Mouse (Mus musculus) heart, embryonic 12.5 days (tissue): Measurements from ENCODE around the gene Foxl2. TPM values are rescaled to one million over a fixed set of nuclear protein-coding genes. Genes with fewer than 3 reads are reported as not detected.

ENCODE experiments used
- ATAC-seq: fragments of 200-750 bp; cut with Nextera tagmentation; 2 replicates; pipeline ENCODE4 v1.8.0; 2017; ENCODE audit warnings: moderate TSS enrichment, moderate library complexity; ENCODE audit not compliant: insufficient number of reproducible peaks, low FRiP score
- H3K27ac ChIP-seq: fragments of 300-500 bp; sonication (generic); 2 replicates; pipeline ENCODE4 v1.5.1; 2016; ENCODE audit warnings: mild to moderate bottlenecking, moderate library complexity; ENCODE audit not compliant: poor library complexity, severe bottlenecking
- H3K27me3 ChIP-seq: fragments of 300-500 bp; sonication (generic); replicated peaks from 2 replicates; pipeline ENCODE4 v1.6.1; 2016; ENCODE audit warnings: mild to moderate bottlenecking, moderate library complexity
- H3K36me3 ChIP-seq: fragments of 300-500 bp; sonication (generic); 2 replicates; pipeline ENCODE4 v1.6.1; 2016; ENCODE audit warnings: mild to moderate bottlenecking, moderate library complexity
- H3K4me1 ChIP-seq: fragments of 300-500 bp; sonication (generic); replicated peaks from 2 replicates; pipeline ENCODE4 v1.6.1; 2016; ENCODE audit warnings: mild to moderate bottlenecking
- H3K4me2 ChIP-seq: fragments of 300-500 bp; sonication (generic); 2 replicates; pipeline ENCODE4 v1.6.1; 2016; ENCODE audit warnings: mild to moderate bottlenecking, moderate library complexity
- H3K4me3 ChIP-seq: fragments of 300-500 bp; sonication (generic); 2 replicates; pipeline ENCODE4 v1.5.1; 2016; ENCODE audit warnings: mild to moderate bottlenecking
- H3K9ac ChIP-seq: fragments of 300-500 bp; sonication (generic); 2 replicates; pipeline ENCODE4 v1.6.1; 2016; ENCODE audit warnings: mild to moderate bottlenecking, moderate library complexity
- H3K9me3 ChIP-seq: fragments of 300-500 bp; sonication (generic); replicated peaks from 2 replicates; pipeline ENCODE4 v1.6.1; 2016; ENCODE audit warnings: mild to moderate bottlenecking, moderate library complexity
- whole genome bisulfite sequencing: fragments of 180-500 bp; shearing (Covaris S2); methylation state at CpG from one replicate; pipeline ENCODE4 v1.1.7; 2016; 5-methylcytosine and 5-hydroxymethylcytosine counted together
- polyA plus RNA-seq: library from polyadenylated mRNA; unstranded; fragments of >200 nt; fragmentation: Nextera tagmentation; extraction: Ambion mirVana; gene quantifications from 2 replicates; pipeline ENCODE4 v1.2.1, GENCODE M21; 2016

Foxl2 gene
- not detected in 2 replicates for polyA plus RNA-seq

GRCm38 (mm10) chr9:98955103-98955715 lies at the start of gene Foxl2:
Gene Foxl2 (plus strand): TSS chr9:98955288.
- under 1% methylated on average over 58 of the region's 58 CpGs for WGBS
- Histone ChIP-seq H3K36me3 (no peaks in the 10 kb centered on the region), H3K27ac (no peak within 1 kb of the TSS), H3K4me2 (peak within 1 kb of the TSS; percentile 94), H3K27me3 (peaks cover 88% of the 10 kb centered on the region), H3K9ac (peak within 1 kb of the TSS; percentile 34), H3K9me3 (no peaks in the 10 kb centered on the region), H3K4me3 (peak within 1 kb of the TSS; percentile 54), H3K4me1 (peaks cover 39% of the 10 kb centered on the region)
- peak; percentile 53; the same call in 1 of the 2 replicates for ATAC-seq

DNA sequence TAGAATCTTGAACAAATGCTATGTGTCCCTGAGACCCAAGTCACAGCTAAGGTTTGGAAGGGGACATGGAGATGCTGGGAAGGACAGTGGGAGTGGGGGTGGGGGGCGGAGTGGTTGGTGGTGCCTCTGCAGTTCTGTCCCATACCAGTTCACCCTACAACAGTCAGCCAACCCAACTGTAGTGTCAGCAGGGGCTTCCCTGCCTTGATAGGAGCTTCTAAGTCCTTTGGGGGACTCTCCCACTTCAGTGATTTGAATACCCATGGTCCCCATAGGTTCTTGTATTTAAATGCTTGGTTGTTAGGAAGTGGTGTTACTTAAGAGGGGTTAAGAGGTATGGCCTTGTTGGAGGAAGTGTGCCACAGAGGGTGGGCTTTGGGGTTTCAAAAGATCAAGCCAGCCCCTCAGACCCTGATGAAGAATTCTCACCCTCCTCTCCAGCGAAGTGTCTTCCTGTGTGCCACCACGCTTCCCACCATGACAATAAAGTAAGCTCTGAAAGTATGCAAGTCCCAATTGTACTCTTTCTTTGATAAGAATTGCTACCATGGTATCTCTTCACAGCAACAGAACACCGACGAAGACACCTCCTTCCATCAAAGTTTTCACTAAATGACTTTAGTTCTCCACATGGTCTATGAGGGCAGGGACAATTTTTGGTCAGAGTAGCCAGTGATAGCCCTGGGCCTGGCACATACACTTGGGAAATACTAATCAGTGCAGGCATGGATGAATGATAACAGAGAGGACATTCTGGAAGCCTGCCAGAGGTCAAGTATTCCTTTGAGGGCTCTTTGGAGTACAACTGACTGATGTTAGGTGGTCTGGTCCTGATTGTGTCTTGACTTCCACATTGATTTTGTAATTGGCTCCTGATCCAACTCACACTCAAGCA lies 34.2 kb upstream of the Foxl2 start:
- Histone ChIP-seq H3K36me3 (no peaks in the 10 kb centered on the region), H3K9me3 (no peaks in the 10 kb centered on the region), H3K4me3 (no peak overlapping the region), H3K4me1 (peaks cover 11% of the 10 kb centered on the region), H3K9ac (no peak overlapping the region), H3K27ac (no peak overlapping the region), H3K27me3 (no peaks in the 10 kb centered on the region), H3K4me2 (no peak overlapping the region)
- no peak for ATAC-seq
- WGBS: 86% methylated on average over 5 of the region's 5 CpGs

DNA sequence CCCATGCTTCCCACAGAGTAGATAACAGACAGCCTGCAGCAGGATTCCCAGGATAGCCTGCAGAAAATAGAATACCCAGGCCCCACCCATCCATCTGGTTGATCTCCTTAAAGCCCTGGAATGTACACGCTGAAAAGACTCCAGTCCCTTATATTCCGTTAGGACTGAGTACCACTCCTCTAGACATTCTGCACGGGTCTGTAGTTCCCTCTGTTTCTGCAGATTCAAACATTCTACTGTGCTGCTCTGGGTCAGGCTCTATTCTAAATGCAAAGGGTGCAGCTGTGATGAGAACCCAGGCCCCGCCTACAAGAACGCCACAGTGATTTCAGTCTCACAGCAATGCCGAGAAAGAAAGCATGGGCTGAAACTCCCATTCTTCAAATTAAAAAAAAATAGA lies 32.0 kb upstream of the Foxl2 start:
- no peaks in the 10 kb centered on the region for H3K36me3 ChIP-seq
- H3K4me3 ChIP-seq: no peak overlapping the region
- no peaks in the 10 kb centered on the region for H3K9me3 ChIP-seq
- H3K4me2 ChIP-seq: no peak overlapping the region
- no peak overlapping the region for H3K9ac ChIP-seq
- no peak overlapping the region for H3K27ac ChIP-seq
- 17% methylated on average over 6 of the region's 6 CpGs for WGBS
- no peaks in the 10 kb centered on the region for H3K27me3 ChIP-seq
- H3K4me1 ChIP-seq: peaks cover 11% of the 10 kb centered on the region
- ATAC-seq: no peak

DNA sequence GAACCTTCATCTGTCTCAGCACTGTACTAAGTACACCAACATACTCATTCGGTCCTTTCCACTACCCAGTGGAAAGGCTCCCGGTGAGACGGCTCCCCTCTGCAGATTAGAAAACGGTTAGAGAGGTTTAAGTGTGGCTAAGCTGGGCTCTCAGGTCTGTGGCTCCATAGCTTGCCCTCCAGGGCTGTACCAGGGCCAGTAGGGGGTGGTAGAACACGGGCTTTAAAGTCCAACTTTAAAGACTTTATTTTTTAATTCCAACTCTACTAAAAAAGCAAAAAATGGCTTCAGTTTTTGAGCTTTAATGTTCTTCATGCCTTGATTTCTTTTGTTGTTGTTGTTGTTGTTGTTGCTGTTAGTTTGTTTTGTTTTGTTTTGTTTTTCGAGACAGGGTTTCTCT lies 30.9 kb upstream of the Foxl2 start:
- Histone ChIP-seq H3K4me2 (no peak overlapping the region), H3K27ac (no peak overlapping the region), H3K4me3 (no peak overlapping the region), H3K4me1 (peaks cover 11% of the 10 kb centered on the region), H3K9me3 (no peaks in the 10 kb centered on the region), H3K9ac (no peak overlapping the region), H3K27me3 (0 out of 2 replicates have a peak, but pooled peaks cover 2% of the 10 kb centered on the region), H3K36me3 (no peaks in the 10 kb centered on the region)
- no peak for ATAC-seq
- 45% methylated on average over 6 of the region's 6 CpGs for WGBS

DNA sequence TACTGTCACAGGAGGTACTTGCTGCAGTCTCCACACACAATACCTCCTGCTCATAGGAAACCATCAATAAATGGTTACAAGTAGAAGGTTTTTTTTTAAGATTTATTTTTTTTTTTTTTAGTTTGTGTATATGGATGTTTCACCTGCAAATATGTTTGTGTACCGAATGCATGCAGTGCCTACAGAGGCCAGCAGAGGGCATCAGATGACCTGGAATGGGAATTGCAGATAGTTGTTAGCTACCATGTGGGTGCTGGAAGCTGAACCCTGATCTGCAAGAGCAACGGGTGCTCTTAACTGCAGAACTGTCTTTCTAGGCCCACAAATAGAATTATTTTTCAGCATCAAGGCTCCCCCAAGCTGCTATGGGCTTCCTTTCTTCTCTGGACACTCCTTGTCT lies 25.6 kb upstream of the Foxl2 start:
- Histone ChIP-seq H3K4me2 (no peak overlapping the region), H3K4me1 (no peaks in the 10 kb centered on the region), H3K36me3 (no peaks in the 10 kb centered on the region), H3K9ac (no peak overlapping the region), H3K4me3 (no peak overlapping the region), H3K9me3 (0 out of 2 replicates have a peak, but pooled peaks cover 8% of the 10 kb centered on the region), H3K27ac (no peak overlapping the region), H3K27me3 (0 out of 2 replicates have a peak, but pooled peaks cover 12% of the 10 kb centered on the region)
- ATAC-seq: no peak
- WGBS: 88% methylated on average over 2 of the region's 2 CpGs

- Histone ChIP-seq H3K9ac (no peak overlapping the region), H3K27ac (no peak overlapping the region), H3K27me3 (peaks cover 27% of the 10 kb centered on the region), H3K4me3 (no peak overlapping the region), H3K36me3 (no peaks in the 10 kb centered on the region), H3K4me2 (no peak overlapping the region), H3K4me1 (no peaks in the 10 kb centered on the region), H3K9me3 (0 out of 2 replicates have a peak, but pooled peaks cover 8% of the 10 kb centered on the region)
- 39% methylated on average over 6 of the region's 6 CpGs for WGBS
- ATAC-seq: no peak
Observed at GRCm38 (mm10) chr9:98932931-98933330, 22.2 kb upstream of the Foxl2 start.

GRCm38 (mm10) chr9:98935190-98935909 lies 19.7 kb upstream of the Foxl2 start:
- H3K27me3 ChIP-seq: peaks cover 24% of the 10 kb centered on the region
- no peak overlapping the region for H3K9ac ChIP-seq
- no peaks in the 10 kb centered on the region for H3K4me1 ChIP-seq
- H3K27ac ChIP-seq: no peak overlapping the region
- 22% methylated on average over 16 of the region's 16 CpGs for WGBS
- no peak for ATAC-seq
- H3K4me2 ChIP-seq: no peak overlapping the region
- no peaks in the 10 kb centered on the region for H3K36me3 ChIP-seq
- H3K9me3 ChIP-seq: no peaks in the 10 kb centered on the region
- H3K4me3 ChIP-seq: no peak overlapping the region

DNA sequence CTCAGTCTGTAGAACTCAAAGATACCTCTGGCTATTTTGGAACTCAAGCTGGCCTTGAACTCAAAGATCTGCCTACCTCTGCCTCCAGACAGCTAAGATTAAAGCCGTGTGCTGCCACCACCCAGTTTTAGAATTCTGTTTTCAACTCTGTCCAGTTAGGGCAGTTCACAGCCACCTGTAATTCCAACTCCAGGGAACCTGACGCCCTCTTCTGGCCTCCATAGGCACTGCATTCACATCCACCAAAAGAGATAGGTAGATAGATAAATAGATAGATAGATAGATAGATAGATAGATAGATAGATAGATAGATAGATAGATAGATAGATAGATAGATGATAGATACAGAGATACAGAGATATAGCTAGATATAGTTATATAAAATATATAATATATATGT lies 15.8 kb upstream of the Foxl2 start:
- 17% methylated on average over 2 of the region's 2 CpGs for WGBS
- Histone ChIP-seq H3K9ac (no peak overlapping the region), H3K4me3 (no peak overlapping the region), H3K27ac (no peak overlapping the region), H3K27me3 (peaks cover 17% of the 10 kb centered on the region), H3K36me3 (no peaks in the 10 kb centered on the region), H3K4me1 (no peaks in the 10 kb centered on the region), H3K9me3 (no peaks in the 10 kb centered on the region), H3K4me2 (no peak overlapping the region)
- ATAC-seq: no peak

DNA sequence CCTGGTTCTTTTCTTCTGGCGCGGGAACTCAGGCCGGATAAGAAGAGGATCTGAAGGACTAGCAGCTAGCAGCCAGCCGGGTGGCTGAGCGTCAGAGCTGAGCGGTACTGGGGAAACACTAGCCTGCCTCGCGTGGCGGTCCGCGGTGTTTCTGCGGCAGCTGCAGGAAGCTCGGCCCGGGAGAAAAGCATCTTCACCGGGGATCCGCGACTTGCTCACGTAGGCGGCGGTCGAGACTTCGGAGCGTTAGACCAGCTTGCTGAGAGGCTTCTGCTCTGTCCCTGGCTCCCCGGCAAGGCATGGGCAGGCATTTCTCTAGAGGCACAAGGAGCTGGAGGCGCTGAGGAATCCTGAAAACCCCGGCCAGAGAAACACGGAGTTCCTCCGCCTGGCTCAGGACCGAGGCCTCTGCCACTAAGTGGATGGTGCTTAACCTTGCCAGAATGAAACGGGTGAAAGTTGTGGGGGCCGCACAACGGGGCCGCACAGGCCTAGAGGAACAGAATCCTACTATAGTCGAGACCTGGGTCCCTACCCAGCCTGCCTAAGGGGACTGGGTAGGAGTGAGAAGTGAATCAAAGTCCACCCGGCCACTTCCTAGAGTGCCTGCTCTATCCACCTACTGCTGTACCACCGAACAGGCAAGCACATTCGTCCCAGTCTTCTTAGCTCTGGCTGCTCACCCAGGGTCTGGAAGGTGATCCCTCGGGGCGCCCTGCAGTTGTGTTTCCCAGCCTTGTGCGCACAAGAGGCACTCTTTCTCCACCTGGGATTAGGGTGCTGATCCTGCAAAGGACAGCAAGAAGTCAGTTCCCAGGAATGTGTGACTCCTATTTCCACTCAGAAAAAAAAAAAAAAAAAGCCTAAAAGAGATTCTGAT lies 2.7 kb upstream of the Foxl2 start:
- peak overlapping the region; percentile 38; the same call in 1 of the 2 replicates for H3K9ac ChIP-seq
- H3K36me3 ChIP-seq: no peaks in the 10 kb centered on the region
- H3K4me1 ChIP-seq: peaks cover 39% of the 10 kb centered on the region
- peaks cover 86% of the 10 kb centered on the region for H3K27me3 ChIP-seq
- no peaks in the 10 kb centered on the region for H3K9me3 ChIP-seq
- ATAC-seq: no peak
- H3K27ac ChIP-seq: no peak overlapping the region
- peak overlapping the region; percentile 65 for H3K4me2 ChIP-seq
- WGBS: 1% methylated on average over 38 of the region's 40 CpGs
- peak overlapping the region; percentile 37 for H3K4me3 ChIP-seq

DNA sequence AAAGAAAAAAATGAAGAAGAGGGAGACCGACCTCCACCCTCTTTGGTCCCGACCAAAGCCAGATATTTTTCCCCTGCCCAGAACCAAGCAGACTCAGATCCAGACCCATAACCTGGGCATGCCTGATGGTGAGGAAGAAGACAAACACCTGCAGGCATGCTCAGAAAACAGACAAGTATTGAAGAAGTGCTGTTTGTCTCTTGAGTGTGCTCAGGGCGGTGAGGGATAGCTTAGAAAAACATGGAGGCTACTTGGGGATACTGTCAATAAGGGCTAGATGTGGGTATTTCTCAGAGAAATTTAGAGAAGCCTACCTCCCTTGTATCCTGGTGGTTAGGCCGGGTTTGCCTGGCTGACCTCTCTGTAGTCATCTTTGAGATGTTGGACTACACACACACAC lies 1.8 kb upstream of the Foxl2 start:
- ATAC-seq: no peak
- 3% methylated on average over 4 of the region's 4 CpGs for WGBS
- peaks cover 84% of the 10 kb centered on the region for H3K27me3 ChIP-seq
- no peak overlapping the region for H3K4me2 ChIP-seq
- peaks cover 39% of the 10 kb centered on the region for H3K4me1 ChIP-seq
- H3K36me3 ChIP-seq: no peaks in the 10 kb centered on the region
- H3K9me3 ChIP-seq: no peaks in the 10 kb centered on the region
- no peak overlapping the region for H3K9ac ChIP-seq
- H3K27ac ChIP-seq: no peak overlapping the region
- H3K4me3 ChIP-seq: no peak overlapping the region
